In the genomic region with DNA sequence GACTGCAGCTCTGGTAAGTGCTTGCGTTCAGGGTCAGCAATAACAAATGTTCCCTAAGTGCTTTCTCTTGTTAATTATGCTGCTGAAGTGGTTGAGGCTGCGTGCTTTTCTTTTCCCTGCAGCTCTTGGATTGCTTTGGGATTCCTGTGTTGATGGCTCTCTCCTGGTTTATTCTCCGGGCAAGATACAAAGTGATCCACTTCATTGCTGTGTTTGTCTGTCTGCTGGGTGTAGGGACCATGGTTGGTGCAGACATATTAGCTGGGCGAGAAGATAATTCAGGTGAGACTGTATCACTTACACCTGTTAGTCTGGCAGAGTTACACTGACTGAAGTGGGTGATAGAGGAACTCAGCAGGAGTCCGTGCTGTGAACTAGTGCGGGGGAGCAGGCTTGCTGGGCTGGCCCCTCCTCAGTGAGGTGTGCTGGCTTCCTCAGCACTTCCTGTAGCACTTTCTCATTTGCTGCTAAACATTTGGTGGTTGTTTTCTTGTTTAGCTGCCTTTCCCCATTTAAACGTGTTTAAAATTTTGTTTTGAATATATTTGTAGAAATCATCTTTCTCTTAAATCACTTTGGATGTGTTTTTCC, we compare ENCODE assay signal across 27 mouse cellular contexts. TPM values are rescaled to one million over a fixed set of nuclear protein-coding genes. Genes with fewer than 3 reads are reported as not detected.
DNase-seq lines count a peak whose midpoint lies in the region; ATAC-seq and TF ChIP-seq lines count a peak whose summit lies in the region.
"Had no signal": no experiment of that assay in that cellular context is flagged by ENCODE, and none has a peak within 500 bp of the region (broad histone marks: within the 10 kb centered on the region; RNA-seq: fewer than 3 reads in every experiment).

No protein-coding gene starts in this region.

- intact Hi-C loops in heart, postnatal 36 days (cut with DNase I) = no loop called here

- H3K4me2 ChIP-seq in neural tube, embryonic 15.5 days = no peak overlapping the region
- H3K4me2 ChIP-seq: embryonic facial prominence, embryonic 15.5 days; heart, embryonic 11.5 days; intestine, embryonic 15.5 days; kidney, embryonic 15.5 days; midbrain, embryonic 13.5 days had no signal

- H3K4me1 ChIP-seq in neural tube, embryonic 15.5 days = peaks cover 7% of the 10 kb centered on the region
- no peaks in the 10 kb centered on the region for H3K4me1 ChIP-seq in kidney, adult 2 months (ENCODE audit: control insufficient read depth, insufficient read depth, low read length)
- H3K4me1 ChIP-seq: embryonic facial prominence, embryonic 15.5 days; intestine, embryonic 15.5 days; kidney, embryonic 15.5 days; midbrain, embryonic 13.5 days had no signal

- H3K9ac ChIP-seq in neural tube, embryonic 15.5 days (replicated peaks) = no peak overlapping the region
- H3K9ac ChIP-seq: embryonic facial prominence, embryonic 15.5 days; intestine, embryonic 15.5 days; kidney, embryonic 15.5 days; midbrain, embryonic 13.5 days had no signal

- 0 out of 2 replicates have a peak overlapping the region, but pooled peaks have one; percentile 7 for H3K27ac ChIP-seq in neural tube, embryonic 15.5 days (replicated peaks)
- H3K27ac ChIP-seq in kidney, adult 2 months (ENCODE audit: insufficient read depth, low read depth, low read length) = no peak overlapping the region
- H3K27ac ChIP-seq: embryonic facial prominence, embryonic 15.5 days; forebrain, embryonic 10.5 days; intestine, embryonic 15.5 days; kidney, embryonic 15.5 days; macrophage; midbrain, embryonic 13.5 days; stomach, postnatal 0 days had no signal

- H3K9me3 ChIP-seq in neural tube, embryonic 15.5 days (replicated peaks) = no peaks in the 10 kb centered on the region
- H3K9me3 ChIP-seq: embryonic facial prominence, embryonic 15.5 days; forebrain, embryonic 10.5 days; intestine, embryonic 15.5 days; kidney, embryonic 15.5 days; midbrain, embryonic 13.5 days had no signal

- 15% methylated on average over 7 of the region's 7 CpGs for WGBS in neural tube, embryonic 15.5 days
- 43% methylated on average over 7 of the region's 7 CpGs for WGBS in kidney, adult 2 months

- H3K36me3 ChIP-seq in neural tube, embryonic 15.5 days = 0 out of 2 replicates have a peak, but pooled peaks cover 2% of the 10 kb centered on the region
- H3K36me3 ChIP-seq in kidney, adult 2 months (ENCODE audit: control insufficient read depth, insufficient read depth, low read length) = no peaks in the 10 kb centered on the region
- H3K36me3 ChIP-seq: embryonic facial prominence, embryonic 15.5 days; forebrain, embryonic 10.5 days; intestine, embryonic 15.5 days; kidney, embryonic 15.5 days; midbrain, embryonic 13.5 days had no signal

- TF ChIP-seq POLR2A in kidney, adult 2 months (IDR thresholded peaks at IDR 0.05; ENCODE audit: low read depth, low read length) = no peak

- no peak for ATAC-seq in neural tube, embryonic 15.5 days (ENCODE audit: low FRiP score)
- ATAC-seq: intestine, embryonic 15.5 days; midbrain, embryonic 13.5 days had no signal

- H3K27me3 ChIP-seq in neural tube, embryonic 15.5 days (replicated peaks) = no peaks in the 10 kb centered on the region
- H3K27me3 ChIP-seq in kidney, adult 2 months (replicated peaks; ENCODE audit: control insufficient read depth, insufficient read depth, low read length) = no peaks in the 10 kb centered on the region
- H3K27me3 ChIP-seq: embryonic facial prominence, embryonic 15.5 days; intestine, embryonic 15.5 days; kidney, embryonic 15.5 days; midbrain, embryonic 13.5 days had no signal

- no peak overlapping the region for H3K4me3 ChIP-seq in neural tube, embryonic 15.5 days (replicated peaks)
- no peak overlapping the region for H3K4me3 ChIP-seq in kidney, adult 2 months (ENCODE audit: insufficient read depth, low read depth, low read length)
- H3K4me3 ChIP-seq: embryonic facial prominence, embryonic 15.5 days; forebrain, embryonic 10.5 days; intestine, embryonic 15.5 days; kidney, embryonic 15.5 days; midbrain, embryonic 13.5 days; myocyte had no signal

- TF ChIP-seq CTCF in kidney, adult 2 months (conservative IDR thresholded peaks at IDR 0.05; ENCODE audit: insufficient read depth, insufficient read length, low read depth, low read length) = no peak

- peak; percentile 16 for DNase-seq in testis, postnatal 14 days (ENCODE audit: low spot score)
- DNase-seq in testis, postnatal 10 days (ENCODE audit: low spot score) = no peak
- peak; percentile 44 for DNase-seq in T-cell, adult 2 months (ENCODE audit: low spot score)
- peak; percentile 66 for DNase-seq in thymus, postnatal 4 days
- DNase-seq in lung, adult 18-20 months = no peak
- DNase-seq in kidney, adult 2 months = no peak
- DNase-seq in heart, postnatal 36 days = no peak
- DNase-seq: cerebellum, postnatal 10 days; embryo, embryonic 11 days; gastrocnemius, postnatal 14 days; left cerebral cortex, postnatal 4 days; lung, adult 2 months; right cerebral cortex, postnatal 25 days had no signal

RNA-seq across cellular contexts. Expression of gene Slc35f2, which starts 35.3 kb away (rescaled TPM):
- 25.6 and 29.8 TPM in 2 replicates for polyA plus RNA-seq in neural tube, embryonic 15.5 days (2015; fragmentation: Nextera tagmentation; extraction: Ambion mirVana)
- 16.3 and 18.2 TPM in 2 replicates for polyA plus RNA-seq in kidney, adult 2 months (2012; rRNA removed)
- total RNA-seq in heart, postnatal 36 days (2021) = not detected
- total RNA-seq: gastrocnemius, postnatal 14 days had no signal
- polyA plus RNA-seq: macrophage had no signal

RNA-seq across cellular contexts. Expression of gene Sln, which starts 43.4 kb away (rescaled TPM):
- polyA plus RNA-seq in neural tube, embryonic 15.5 days (2015; fragmentation: Nextera tagmentation; extraction: Ambion mirVana) = 8.9 and 11.3 TPM in 2 replicates
- 0.07 and 7.1 TPM in 2 replicates for polyA plus RNA-seq in kidney, adult 2 months (2012; rRNA removed)
- total RNA-seq in heart, postnatal 36 days (2021) = 10 to 100 TPM; 67.1 to 99.1 TPM
- total RNA-seq: hematopoietic stem cell, adult 5-6 weeks; layer of hippocampus, adult 18-20 months; left cerebral cortex, postnatal 4 days; liver, adult 2 months had no signal
- polyA plus RNA-seq: C2C12; forebrain, embryonic 10.5 days; liver, adult 2 months; macrophage; myocyte had no signal

Comparison
In these comparisons a context has a peak if more than half of its experiments do, and no peak if none do; other contexts are left out.
1. DNase-seq: peak in testis, postnatal 14 days (single experiment), T-cell, adult 2 months (single experiment) and thymus, postnatal 4 days (single experiment); none in testis, postnatal 10 days (single experiment), lung, adult 18-20 months (0 of 2), kidney, adult 2 months (single experiment) and heart, postnatal 36 days (0 of 2).